Mouse (Mus musculus) cerebellum, adult 9-10 months (tissue): ENCODE measurements around the gene Camta1.

ENCODE experiments used
- DNase-seq: peaks from one replicate; pipeline ENCODE4 v3.0.0; 2022

The Camta1 gene

DNA sequence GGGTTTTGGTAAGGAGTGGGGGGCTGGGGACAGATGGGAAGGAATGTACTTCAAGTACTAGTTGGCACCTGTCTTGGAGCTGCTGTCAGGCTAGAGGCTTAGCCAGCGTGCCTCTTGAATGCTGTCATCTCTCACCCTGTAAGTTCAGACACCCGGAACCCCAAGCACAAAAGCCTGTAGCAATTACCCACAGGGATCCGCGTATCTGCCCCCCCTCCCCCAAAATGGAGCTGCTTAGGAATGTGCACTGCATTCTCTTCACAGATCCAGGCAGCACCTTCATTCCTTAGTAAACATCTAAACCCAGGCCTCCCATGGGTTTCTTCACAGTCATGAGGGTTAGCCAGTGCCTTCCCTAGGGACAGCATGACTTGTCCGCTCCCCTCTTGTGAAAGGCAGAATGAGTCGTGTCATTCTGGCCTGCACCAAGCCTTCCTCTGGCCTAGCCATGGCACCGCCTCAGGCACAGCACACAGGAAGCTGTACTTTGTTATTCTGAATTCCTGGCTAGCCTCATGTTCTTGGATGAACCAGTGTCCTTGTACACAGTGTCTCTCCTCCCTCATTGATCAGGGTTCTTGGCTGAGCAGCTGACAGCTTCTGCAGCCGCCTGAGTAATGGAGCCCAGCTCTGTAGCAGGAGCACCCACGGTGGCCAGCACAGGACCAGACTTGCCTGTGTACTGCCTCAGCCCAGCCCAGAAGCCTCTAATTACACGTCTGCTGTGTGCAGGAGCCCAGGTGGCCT, 990.1 kb downstream of the Camta1 start:
- DNase-seq, result no peak

DNA sequence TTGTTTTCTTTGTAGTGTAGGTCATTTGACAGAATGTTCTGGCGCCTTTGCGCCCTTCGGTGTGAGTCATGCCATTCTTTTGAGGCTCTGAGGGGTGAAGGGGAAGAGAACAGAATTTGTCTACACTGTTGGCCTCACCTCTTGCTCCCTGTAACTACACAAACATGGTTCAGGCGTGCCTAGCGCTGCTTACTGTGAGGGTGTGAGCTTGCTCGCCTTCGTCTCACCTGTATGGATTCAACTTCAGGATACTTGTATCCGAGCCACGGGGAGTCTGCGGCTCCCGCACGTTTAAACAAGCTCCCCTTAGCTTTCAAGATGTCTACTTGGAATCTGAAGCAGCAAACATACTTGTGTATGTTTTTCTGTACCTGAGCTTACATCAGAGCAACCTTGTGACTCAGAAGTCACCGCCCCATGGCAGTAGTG, 990.7 kb downstream of the Camta1 start:
- DNase-seq, result no peak

DNA sequence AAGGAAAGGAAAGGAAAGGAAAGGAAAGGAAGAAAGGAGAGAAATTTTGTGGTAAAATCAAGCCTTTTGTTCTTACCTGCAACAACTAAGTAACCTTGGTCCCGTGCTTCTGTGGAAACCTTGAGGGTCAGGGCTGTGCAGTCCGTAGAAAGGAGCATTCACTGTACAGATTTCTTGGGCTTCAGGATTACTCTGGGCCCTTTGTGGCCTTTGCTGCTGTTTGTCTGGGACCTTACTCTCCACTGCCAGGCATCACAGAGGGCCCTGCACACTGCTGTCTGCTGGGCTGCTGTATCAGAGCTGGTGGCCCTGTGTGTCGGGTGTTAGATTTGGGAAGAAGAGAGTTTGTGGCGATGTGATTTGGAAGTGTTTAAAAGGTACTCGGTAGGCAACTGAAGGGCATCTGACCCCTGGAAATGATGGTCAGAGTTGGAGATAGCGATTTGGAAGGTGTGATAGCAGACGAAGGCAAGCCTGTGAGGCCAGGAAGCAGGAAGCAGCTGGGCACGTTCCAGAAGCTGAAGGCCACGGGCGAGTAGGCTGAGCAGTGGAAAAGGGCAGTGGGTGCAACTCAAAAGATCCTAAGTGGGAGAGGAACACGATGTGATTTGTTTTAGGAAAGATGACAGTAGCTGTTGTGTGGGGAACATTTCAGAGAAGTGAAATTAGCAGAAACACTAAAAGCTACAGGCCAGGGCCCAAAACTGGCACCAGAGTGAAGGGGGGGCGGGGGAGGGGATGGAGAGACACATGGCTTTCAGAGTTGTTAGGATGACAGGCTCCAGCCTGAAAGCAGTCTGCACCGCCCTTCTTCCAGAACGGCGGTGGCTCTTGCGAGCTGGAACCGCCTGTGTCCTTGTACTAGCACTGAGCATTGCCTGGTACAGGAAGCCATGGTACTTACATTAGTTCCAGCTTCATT, 992.1 kb downstream of the Camta1 start:
- DNase-seq, result no peak

DNA sequence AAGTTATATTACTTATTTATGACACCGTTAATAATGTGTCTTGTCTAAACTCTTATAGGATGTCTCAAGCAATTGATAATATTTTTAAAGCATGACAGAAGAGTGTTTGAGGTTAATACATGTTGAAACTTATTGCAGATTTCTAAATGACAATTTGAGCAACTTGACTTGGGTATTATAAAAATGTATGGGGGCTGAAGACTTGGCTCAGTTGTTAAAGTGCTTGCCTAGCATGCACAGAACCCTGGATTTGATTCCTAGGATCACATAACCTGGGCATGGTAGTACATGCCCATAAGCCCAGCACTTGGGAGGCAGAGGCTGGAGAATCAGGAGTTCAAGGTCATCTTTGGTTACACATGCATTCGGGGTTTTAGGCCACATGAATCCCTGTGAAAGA, 992.8 kb downstream of the Camta1 start:
- no peak for DNase-seq

DNA sequence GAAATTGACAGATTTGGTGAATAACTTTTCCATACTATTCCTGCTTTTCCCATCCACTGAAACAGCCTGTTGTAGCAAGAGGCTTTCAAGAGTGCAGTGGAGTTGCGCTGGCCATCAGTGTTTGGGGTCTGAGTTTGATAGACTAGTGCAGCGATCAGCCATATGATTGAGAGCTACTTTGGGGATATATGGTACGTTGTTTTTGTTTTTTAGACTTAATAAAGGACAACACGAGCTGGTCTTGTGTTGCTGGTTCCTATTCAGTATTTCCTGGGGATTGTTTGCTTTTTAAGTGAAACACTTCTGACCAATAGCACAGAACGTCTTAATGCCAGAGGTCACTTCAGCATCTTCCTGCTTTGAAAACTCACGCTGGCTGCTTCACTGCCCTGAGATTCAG, 993.5 kb downstream of the Camta1 start:
- no peak for DNase-seq
